Mouse (Mus musculus): ENCODE results near the gene Tamm41. TPM values are rescaled to one million over a fixed set of nuclear protein-coding genes. Genes with fewer than 3 reads are reported as not detected.
A peak's percentile ranks its signal among the peaks of the same experiment; 100 is the strongest.

Gene Tamm41
- total and polyA plus RNA-seq, 2 experiments from 2014 or later: 47.1 to 51.1 TPM

DNA sequence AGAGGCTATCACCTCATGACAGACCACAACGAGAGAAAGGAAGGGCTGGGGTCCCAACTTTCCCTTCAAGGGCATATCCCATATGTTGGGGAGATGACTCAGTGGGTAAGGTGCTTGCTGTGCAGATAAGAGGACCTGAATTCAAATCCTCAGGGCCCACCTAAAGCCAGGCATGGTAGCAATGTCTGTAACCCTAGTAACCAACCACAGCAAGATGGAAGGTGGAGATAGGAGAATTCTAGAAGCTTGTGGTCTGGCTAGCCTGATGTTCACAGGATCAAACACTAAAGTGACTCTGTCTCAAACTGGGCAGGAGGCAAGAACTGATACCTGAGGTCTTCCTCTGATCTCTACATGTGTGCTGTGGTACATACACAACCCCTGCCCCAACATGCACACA lies 58.0 kb downstream of the Tamm41 start:
- no peak overlapping the region for H3K9ac ChIP-seq (replicated peaks; ENCODE audit: low read length)
- no peaks in the 10 kb centered on the region for H3K36me3 ChIP-seq (ENCODE audit: insufficient read depth, low read length)
- 91% methylated on average over 1 of the region's 1 CpGs for WGBS
- H3K4me1 ChIP-seq (ENCODE audit: insufficient read depth, low read length): no peaks in the 10 kb centered on the region
- no peak for ATAC-seq
- H3K4me3 ChIP-seq (ENCODE audit: low read length): no peak overlapping the region
- H3K27ac ChIP-seq: no peak overlapping the region
- no peak overlapping the region for H3K4me2 ChIP-seq (ENCODE audit: low read depth, low read length)
- DNase-seq (ENCODE audit: low spot score): no peak
- H3K27me3 ChIP-seq (ENCODE audit: insufficient read depth, low read length): no peaks in the 10 kb centered on the region
- TF ChIP-seq CTCF (IDR thresholded peaks at IDR 0.05; ENCODE audit: low read depth): no peak
- no peaks in the 10 kb centered on the region for H3K9me3 ChIP-seq (ENCODE audit: low read length)

DNA sequence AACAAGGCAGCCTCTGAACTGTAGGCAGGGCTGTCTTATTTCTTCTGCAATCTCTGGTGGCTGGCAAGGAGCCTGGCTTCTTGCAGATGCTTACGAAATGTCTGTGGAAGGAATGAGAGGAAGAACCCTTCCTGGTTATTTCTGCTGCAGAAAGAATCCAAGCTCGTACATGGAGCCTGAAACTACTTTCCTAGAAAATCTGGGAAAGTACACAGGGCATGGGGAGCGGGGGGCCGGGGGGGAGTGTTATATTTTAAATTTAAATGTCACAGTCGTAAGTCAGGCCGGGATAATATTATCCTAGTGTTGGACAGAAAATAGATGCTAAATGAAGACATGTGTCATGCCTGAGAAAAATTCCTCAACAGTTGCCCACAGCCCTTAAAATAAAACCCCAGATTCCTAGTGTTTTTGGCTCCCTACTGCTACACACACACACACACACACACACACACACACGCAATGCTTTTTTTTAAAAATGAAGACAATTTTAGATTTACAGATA lies 60.7 kb downstream of the Tamm41 start:
- TF ChIP-seq CTCF (IDR thresholded peaks at IDR 0.05; ENCODE audit: low read depth): no peak
- no peaks in the 10 kb centered on the region for H3K9me3 ChIP-seq (ENCODE audit: low read length)
- H3K4me3 ChIP-seq (ENCODE audit: low read length): no peak overlapping the region
- no peak overlapping the region for H3K4me2 ChIP-seq (ENCODE audit: low read depth, low read length)
- no peaks in the 10 kb centered on the region for H3K36me3 ChIP-seq (ENCODE audit: insufficient read depth, low read length)
- 78% methylated on average over 7 of the region's 7 CpGs for WGBS
- DNase-seq (ENCODE audit: low spot score) (no peak), ATAC-seq (no peak)
- no peak overlapping the region for H3K27ac ChIP-seq
- no peak overlapping the region for H3K9ac ChIP-seq (replicated peaks; ENCODE audit: low read length)
- H3K27me3 ChIP-seq (ENCODE audit: insufficient read depth, low read length): no peaks in the 10 kb centered on the region
- H3K4me1 ChIP-seq (ENCODE audit: insufficient read depth, low read length): no peaks in the 10 kb centered on the region

DNA sequence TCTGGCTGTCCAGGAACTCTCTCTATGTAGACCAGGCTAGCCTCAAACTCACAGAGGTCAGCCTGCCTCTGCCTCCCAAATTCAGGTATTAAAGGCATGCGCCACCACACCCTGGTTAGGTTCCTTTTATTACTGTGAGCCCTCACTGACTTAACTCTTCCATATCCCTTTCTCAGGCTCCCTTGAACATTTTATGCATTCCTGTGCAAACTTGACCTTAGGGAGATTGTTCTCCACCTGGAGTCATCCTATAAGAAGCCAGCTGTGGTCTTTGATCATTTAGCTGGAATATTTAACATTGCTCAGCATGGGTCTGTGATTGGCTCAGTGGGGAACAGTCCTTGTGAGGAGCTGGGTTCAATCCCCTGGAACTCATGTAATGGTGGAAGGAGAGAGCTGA lies 63.3 kb downstream of the Tamm41 start:
- Histone ChIP-seq H3K4me3 (ENCODE audit: low read length) (no peak overlapping the region), H3K4me2 (ENCODE audit: low read depth, low read length) (no peak overlapping the region), H3K9ac (replicated peaks; ENCODE audit: low read length) (no peak overlapping the region), H3K27ac (no peak overlapping the region), H3K9me3 (ENCODE audit: low read length) (no peaks in the 10 kb centered on the region), H3K4me1 (ENCODE audit: insufficient read depth, low read length) (no peaks in the 10 kb centered on the region), H3K27me3 (ENCODE audit: insufficient read depth, low read length) (no peaks in the 10 kb centered on the region), H3K36me3 (ENCODE audit: insufficient read depth, low read length) (no peaks in the 10 kb centered on the region)
- TF ChIP-seq CTCF (IDR thresholded peaks at IDR 0.05; ENCODE audit: low read depth): no peak
- WGBS: 90% methylated on average over 1 of the region's 1 CpGs
- ATAC-seq (no peak), DNase-seq (ENCODE audit: low spot score) (no peak)

DNA sequence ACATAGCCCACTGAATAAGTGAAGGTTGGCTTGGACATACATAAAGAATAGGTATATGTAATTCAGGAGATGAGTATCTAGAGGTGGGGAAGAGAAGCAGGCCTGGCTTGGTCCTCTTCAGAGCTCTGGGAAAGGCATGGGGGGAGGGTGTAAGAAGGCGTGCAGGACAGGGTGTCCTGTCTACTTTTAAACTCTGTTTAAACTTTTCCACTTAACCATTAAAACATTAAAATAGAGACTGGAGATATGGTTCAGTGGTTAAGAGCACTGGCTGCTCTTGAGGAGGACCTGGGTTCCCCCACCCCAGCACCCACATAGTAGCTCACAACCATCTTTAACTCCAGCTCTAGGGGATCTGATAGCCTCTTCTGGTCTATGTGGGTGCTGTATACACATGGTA lies 64.7 kb downstream of the Tamm41 start:
- DNase-seq (ENCODE audit: low spot score) (no peak), ATAC-seq (no peak)
- Histone ChIP-seq H3K4me1 (ENCODE audit: insufficient read depth, low read length) (no peaks in the 10 kb centered on the region), H3K4me3 (ENCODE audit: low read length) (no peak overlapping the region), H3K27ac (no peak overlapping the region), H3K9ac (replicated peaks; ENCODE audit: low read length) (no peak overlapping the region), H3K9me3 (ENCODE audit: low read length) (no peaks in the 10 kb centered on the region), H3K36me3 (ENCODE audit: insufficient read depth, low read length) (no peaks in the 10 kb centered on the region), H3K4me2 (ENCODE audit: low read depth, low read length) (no peak overlapping the region), H3K27me3 (ENCODE audit: insufficient read depth, low read length) (no peaks in the 10 kb centered on the region)
- no peak for TF ChIP-seq CTCF (IDR thresholded peaks at IDR 0.05; ENCODE audit: low read depth)
- WGBS: 83% methylated on average over 1 of the region's 1 CpGs

DNA sequence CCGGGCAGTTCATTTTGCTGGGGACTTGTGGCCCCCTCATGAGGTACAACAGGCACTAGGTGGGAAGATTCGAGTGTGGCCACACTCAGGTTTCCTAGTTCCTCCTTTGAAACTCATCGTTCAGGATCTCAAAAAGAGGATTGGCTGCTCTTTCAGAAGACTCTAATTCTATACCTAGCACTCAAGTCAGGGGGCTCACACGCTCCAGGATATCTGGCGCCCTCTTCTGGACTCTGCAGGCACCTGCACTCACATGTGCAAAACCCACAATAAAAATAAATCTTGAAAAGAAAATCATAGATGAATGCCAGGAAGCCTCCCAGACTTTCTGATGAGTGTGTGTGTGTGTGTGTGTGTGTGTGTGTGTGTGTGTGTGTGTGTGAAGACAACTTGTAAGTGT lies 66.8 kb downstream of the Tamm41 start:
- DNase-seq (ENCODE audit: low spot score): peak; percentile 30

DNA sequence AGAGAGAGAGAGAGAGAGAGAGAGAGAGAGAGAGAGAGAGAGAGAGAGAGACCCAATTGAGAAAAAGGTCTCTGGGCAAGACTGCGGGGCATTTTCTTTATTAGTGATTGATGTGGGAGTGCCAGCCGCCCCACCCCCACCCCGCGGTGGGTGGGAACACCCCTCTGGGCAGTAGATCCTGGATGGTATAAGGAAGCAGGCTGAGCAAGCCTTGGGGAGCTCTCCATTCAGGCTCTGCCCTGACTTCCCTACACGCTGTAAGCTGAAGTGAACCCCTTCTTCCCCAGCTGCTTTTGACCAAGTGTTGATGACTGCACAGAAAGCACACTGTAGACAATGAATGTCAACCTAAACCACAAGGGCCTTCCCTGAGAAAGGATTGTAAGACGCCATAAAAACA lies 67.3 kb downstream of the Tamm41 start:
- H3K9me3 ChIP-seq (ENCODE audit: low read length): no peaks in the 10 kb centered on the region
- ATAC-seq (no peak), DNase-seq (ENCODE audit: low spot score) (no peak)
- peak overlapping the region; percentile 96 for H3K4me2 ChIP-seq (ENCODE audit: low read depth, low read length)
- no peaks in the 10 kb centered on the region for H3K36me3 ChIP-seq (ENCODE audit: insufficient read depth, low read length)
- 18% methylated on average over 6 of the region's 6 CpGs for WGBS
- H3K4me1 ChIP-seq (ENCODE audit: insufficient read depth, low read length): no peaks in the 10 kb centered on the region
- H3K27ac ChIP-seq: no peak overlapping the region
- H3K27me3 ChIP-seq (ENCODE audit: insufficient read depth, low read length): no peaks in the 10 kb centered on the region
- H3K4me3 ChIP-seq (ENCODE audit: low read length): no peak overlapping the region; the same call in 1 of the 2 replicates
- no peak overlapping the region for H3K9ac ChIP-seq (replicated peaks; ENCODE audit: low read length)
- TF ChIP-seq CTCF (IDR thresholded peaks at IDR 0.05; ENCODE audit: low read depth): no peak

More for the DNA sequence above, 66.8 kb downstream of the Tamm41 start:
- 77% methylated on average over 5 of the region's 5 CpGs for WGBS
- no peak overlapping the region for H3K4me2 ChIP-seq (ENCODE audit: low read depth, low read length)
- no peak overlapping the region for H3K9ac ChIP-seq (replicated peaks; ENCODE audit: low read length)
- ATAC-seq: no peak
- no peak overlapping the region; the same call in 1 of the 2 replicates for H3K4me3 ChIP-seq (ENCODE audit: low read length)
- H3K9me3 ChIP-seq (ENCODE audit: low read length): no peaks in the 10 kb centered on the region
- TF ChIP-seq CTCF (IDR thresholded peaks at IDR 0.05; ENCODE audit: low read depth): peak; percentile 54
- H3K4me1 ChIP-seq (ENCODE audit: insufficient read depth, low read length): no peaks in the 10 kb centered on the region
- no peaks in the 10 kb centered on the region for H3K36me3 ChIP-seq (ENCODE audit: insufficient read depth, low read length)
- no peak overlapping the region for H3K27ac ChIP-seq
- no peaks in the 10 kb centered on the region for H3K27me3 ChIP-seq (ENCODE audit: insufficient read depth, low read length)

DNA sequence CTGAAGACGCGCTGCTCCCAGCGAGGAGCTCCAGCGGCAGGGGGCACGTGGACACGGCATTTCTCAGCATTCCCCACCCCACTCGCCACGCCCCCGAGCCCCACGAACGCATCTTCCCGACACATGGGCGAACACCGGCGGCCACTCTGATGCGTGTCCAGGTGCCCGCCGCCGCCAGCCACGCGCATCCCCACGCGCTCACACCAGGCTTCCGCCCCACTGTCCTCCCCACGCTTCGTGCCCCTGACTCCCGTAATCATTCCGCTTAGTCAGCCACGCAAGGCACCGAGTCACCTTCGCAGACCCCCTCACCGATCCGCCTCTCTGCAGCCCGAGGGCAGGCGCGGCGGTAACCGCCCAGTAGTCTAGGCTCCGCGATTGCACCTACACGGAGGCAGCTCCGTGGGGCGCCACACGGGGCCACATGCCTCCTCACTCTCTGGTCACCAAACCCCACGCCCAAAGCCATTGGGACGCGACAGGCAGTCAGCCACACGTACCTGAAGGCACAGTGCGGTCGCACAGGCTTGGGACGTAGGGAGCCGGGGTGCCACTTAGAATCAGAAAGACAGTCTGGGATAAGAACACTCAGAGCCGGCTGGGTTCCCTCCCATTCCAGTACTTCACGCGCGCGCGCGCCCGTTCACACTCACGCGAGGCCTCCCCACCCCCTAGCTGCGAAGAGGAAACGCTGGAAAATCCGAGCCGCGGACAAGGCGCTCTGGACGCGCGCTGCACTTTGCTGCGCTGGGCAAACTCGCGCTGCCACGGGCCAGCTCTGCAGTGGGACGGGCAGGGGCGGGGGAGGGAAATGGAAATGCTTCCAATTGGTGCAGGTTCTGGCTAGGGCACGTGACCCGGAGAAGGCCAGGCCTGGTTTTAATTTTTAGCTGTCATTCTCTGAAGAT lies 68.2 kb downstream of the Tamm41 start, which contains the start of gene Vgll4:
Gene Vgll4 (minus strand): TSS at position 782 of the 908 bp plus-strand sequence.
- Histone ChIP-seq H3K4me1 (ENCODE audit: insufficient read depth, low read length) (no peaks in the 10 kb centered on the region), H3K4me3 (ENCODE audit: low read length) (peak within 1 kb of the TSS; percentile 66), H3K27me3 (ENCODE audit: insufficient read depth, low read length) (no peaks in the 10 kb centered on the region), H3K4me2 (ENCODE audit: low read depth, low read length) (peak within 1 kb of the TSS; percentile 96), H3K9me3 (ENCODE audit: low read length) (no peaks in the 10 kb centered on the region), H3K9ac (replicated peaks; ENCODE audit: low read length) (peak within 1 kb of the TSS; percentile 64), H3K27ac (peak within 1 kb of the TSS; percentile 75), H3K36me3 (ENCODE audit: insufficient read depth, low read length) (no peaks in the 10 kb centered on the region)
- DNase-seq (ENCODE audit: low spot score) (peak; percentile 88), ATAC-seq (peak; percentile 78)
- WGBS: under 1% methylated on average over 77 of the region's 79 CpGs
- peak; percentile 43 for TF ChIP-seq CTCF (IDR thresholded peaks at IDR 0.05; ENCODE audit: low read depth)

Data from hindbrain, postnatal 0 days (tissue).